Mouse (Mus musculus) neural tube, embryonic 14.5 days (tissue): ENCODE measurements around the gene Bcl2l2. TPM values are rescaled to one million over a fixed set of nuclear protein-coding genes. Genes with fewer than 3 reads are reported as not detected.

Experiments
- polyA plus RNA-seq: library from polyadenylated mRNA; unstranded; fragments of >200 nt; fragmentation: Nextera tagmentation; extraction: Ambion mirVana; gene quantifications from 2 replicates; pipeline ENCODE4 v1.2.1, GENCODE M21; 2014

Gene Bcl2l2
- polyA plus RNA-seq, 1 experiment from 2014 or later = 5.3 TPM

Other genes with a start within 250 kb of the Bcl2l2 start
- gene Gm17606, start 242.4 kb upstream of the Bcl2l2 start, polyA plus RNA-seq = not detected in 2 replicates
- gene Cdh24, start 242.0 kb upstream of the Bcl2l2 start, polyA plus RNA-seq = 9.2 and 12.5 TPM in 2 replicates
- gene 1700123O20Rik, start 197.2 kb upstream of the Bcl2l2 start, polyA plus RNA-seq = 77.4 and 79.8 TPM in 2 replicates
- gene Acin1, start 196.4 kb upstream of the Bcl2l2 start, polyA plus RNA-seq = 101 and 118 TPM in 2 replicates
- gene Gm29776, start 184.5 kb upstream of the Bcl2l2 start, polyA plus RNA-seq = 0.20 TPM in 1 of 2 replicates, not detected in the other
- not detected in 2 replicates for gene Cebpe, start 171.2 kb upstream of the Bcl2l2 start, polyA plus RNA-seq
- 7.3 and 8.5 TPM in 2 replicates for gene Slc7a8, start 101.4 kb upstream of the Bcl2l2 start, polyA plus RNA-seq
- not detected in 2 replicates for gene Rnf212b, start 69.2 kb upstream of the Bcl2l2 start, polyA plus RNA-seq
- gene Homez, start 12.4 kb upstream of the Bcl2l2 start, polyA plus RNA-seq = 10.0 and 11.7 TPM in 2 replicates
- gene Ppp1r3e, start 5.8 kb upstream of the Bcl2l2 start, polyA plus RNA-seq = 3.8 and 7.2 TPM in 2 replicates
- not detected in 2 replicates for gene Gm20521, start 64 bp downstream of the Bcl2l2 start, polyA plus RNA-seq
- gene Pabpn1, start 9.1 kb downstream of the Bcl2l2 start, polyA plus RNA-seq = 149 and 176 TPM in 2 replicates
- gene Slc22a17, start 29.8 kb downstream of the Bcl2l2 start, polyA plus RNA-seq = 121 and 122 TPM in 2 replicates
- 9.9 and 13.5 TPM in 2 replicates for gene Efs, start 42.7 kb downstream of the Bcl2l2 start, polyA plus RNA-seq
- gene Il25, start 49.3 kb downstream of the Bcl2l2 start, polyA plus RNA-seq = 0.39 and 0.76 TPM in 2 replicates
- 10.4 and 17.5 TPM in 2 replicates for gene Cmtm5, start 52.9 kb downstream of the Bcl2l2 start, polyA plus RNA-seq
- 0.23 and 1.7 TPM in 2 replicates for gene Myh6, start 83.5 kb downstream of the Bcl2l2 start, polyA plus RNA-seq
- not detected in 2 replicates for gene Gm17428, start 93.6 kb downstream of the Bcl2l2 start, polyA plus RNA-seq
- 4.5 and 4.8 TPM in 2 replicates for gene Myh7, start 111.2 kb downstream of the Bcl2l2 start, polyA plus RNA-seq
- 44.9 and 50.9 TPM in 2 replicates for gene Ngdn, start 132.1 kb downstream of the Bcl2l2 start, polyA plus RNA-seq
- gene Zfhx2, start 208.9 kb downstream of the Bcl2l2 start, polyA plus RNA-seq = 23.9 and 27.3 TPM in 2 replicates
- 29.3 and 32.0 TPM in 2 replicates for gene Thtpa, start 211.4 kb downstream of the Bcl2l2 start, polyA plus RNA-seq
- 5.4 and 7.0 TPM in 2 replicates for gene Ap1g2, start 223.2 kb downstream of the Bcl2l2 start, polyA plus RNA-seq
- 36.2 and 41.3 TPM in 2 replicates for gene Jph4, start 233.6 kb downstream of the Bcl2l2 start, polyA plus RNA-seq